Mouse (Mus musculus) liver, embryonic 11.5 days (tissue): ENCODE data around the gene Tln2. TPM values are rescaled to one million over a fixed set of nuclear protein-coding genes. Genes with fewer than 3 reads are reported as not detected.

Experiments used
- ATAC-seq: fragments of 200-750 bp; cut with Nextera tagmentation; replicated peaks from 2 replicates; pipeline ENCODE4 v1.8.0; 2017; ENCODE audit warnings: moderate number of reproducible peaks, mild to moderate bottlenecking, moderate TSS enrichment, moderate library complexity; ENCODE audit not compliant: low FRiP score
- DNase-seq: peaks from one replicate; pipeline ENCODE4 v3.0.0-alpha.2; 2017; ENCODE audit warnings: low spot score
- H3K27ac ChIP-seq: fragments of 300-500 bp; sonication (generic); 2 replicates; pipeline ENCODE4 v1.5.1; 2014; ENCODE audit warnings: mild to moderate bottlenecking, low read depth, low read length, control low read depth
- H3K27me3 ChIP-seq: fragments of 300-500 bp; sonication (generic); replicated peaks from 2 replicates; pipeline ENCODE4 v1.6.1; 2014; ENCODE audit warnings: low read length, mixed read lengths; ENCODE audit not compliant: control insufficient read depth, insufficient read depth
- H3K36me3 ChIP-seq: fragments of 300-500 bp; sonication (generic); 2 replicates; pipeline ENCODE4 v1.6.1; 2014; ENCODE audit warnings: mild to moderate bottlenecking, low read length, moderate library complexity, mixed read lengths; ENCODE audit not compliant: control insufficient read depth, insufficient read depth
- H3K4me1 ChIP-seq: fragments of 300-500 bp; sonication (generic); replicated peaks from 2 replicates; pipeline ENCODE4 v1.6.1; 2014; ENCODE audit warnings: low read length, mixed read lengths; ENCODE audit not compliant: control insufficient read depth, insufficient read depth
- H3K4me2 ChIP-seq: fragments of 300-500 bp; sonication (generic); 2 replicates; pipeline ENCODE4 v1.6.1; 2014; ENCODE audit warnings: mild to moderate bottlenecking, control low read depth, moderate library complexity
- H3K4me3 ChIP-seq: fragments of 300-500 bp; sonication (generic); 2 replicates; pipeline ENCODE4 v1.5.1; 2014; ENCODE audit warnings: low read depth, low read length, control low read depth
- H3K9ac ChIP-seq: fragments of 300-500 bp; sonication (generic); 2 replicates; pipeline ENCODE4 v1.6.1; 2014; ENCODE audit warnings: low read depth, low read length, control low read depth
- H3K9me3 ChIP-seq: fragments of 300-500 bp; sonication (generic); 2 replicates; pipeline ENCODE4 v1.6.1; 2016; ENCODE audit warnings: low read length, inconsistent platforms, mixed read lengths; ENCODE audit not compliant: control insufficient read depth
- WGBS: fragments of 180-500 bp; shearing (Covaris S2); extraction: QIAGEN DNeasy Blood & Tissue Kit; methylation state at CpG from one replicate; pipeline ENCODE4 v1.1.7; 2014; 5-methylcytosine and 5-hydroxymethylcytosine counted together
- polyA plus RNA-seq: library from polyadenylated mRNA; unstranded; fragments of >200 nt; fragmentation: Nextera tagmentation; extraction: Ambion mirVana; gene quantifications from 2 replicates; pipeline ENCODE4 v1.2.1, GENCODE M21; 2014

Gene Tln2
- polyA plus RNA-seq, 1 experiment from 2014 or later: 12.7 TPM

DNA sequence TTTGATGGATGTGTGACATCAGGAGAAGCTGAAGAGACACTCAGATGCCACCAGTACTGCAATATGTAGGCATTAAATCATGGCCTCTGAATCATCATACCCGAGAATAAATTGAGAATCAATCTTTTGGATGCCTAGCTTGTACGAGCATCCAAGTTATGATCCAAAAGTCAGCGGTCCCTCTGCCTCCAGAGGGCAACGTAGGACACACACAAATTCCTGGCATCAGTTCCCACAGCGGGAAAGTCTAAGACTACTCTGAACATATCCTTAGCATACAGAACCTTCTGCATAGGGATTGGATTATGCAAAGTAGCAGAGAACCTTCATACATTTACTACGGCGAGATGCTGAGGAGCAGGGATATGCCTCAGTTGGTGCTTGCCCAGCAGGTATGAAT is 210.5 kb downstream of the Tln2 start:
- H3K9ac ChIP-seq: no peak overlapping the region
- ATAC-seq (no peak), DNase-seq (no peak)
- no peaks in the 10 kb centered on the region for H3K36me3 ChIP-seq
- no peaks in the 10 kb centered on the region for H3K27me3 ChIP-seq
- WGBS: 81% methylated on average over 7 of the region's 7 CpGs
- no peak overlapping the region for H3K27ac ChIP-seq
- no peak overlapping the region for H3K4me2 ChIP-seq
- no peaks in the 10 kb centered on the region for H3K9me3 ChIP-seq
- H3K4me1 ChIP-seq: no peaks in the 10 kb centered on the region
- H3K4me3 ChIP-seq: no peak overlapping the region

DNA sequence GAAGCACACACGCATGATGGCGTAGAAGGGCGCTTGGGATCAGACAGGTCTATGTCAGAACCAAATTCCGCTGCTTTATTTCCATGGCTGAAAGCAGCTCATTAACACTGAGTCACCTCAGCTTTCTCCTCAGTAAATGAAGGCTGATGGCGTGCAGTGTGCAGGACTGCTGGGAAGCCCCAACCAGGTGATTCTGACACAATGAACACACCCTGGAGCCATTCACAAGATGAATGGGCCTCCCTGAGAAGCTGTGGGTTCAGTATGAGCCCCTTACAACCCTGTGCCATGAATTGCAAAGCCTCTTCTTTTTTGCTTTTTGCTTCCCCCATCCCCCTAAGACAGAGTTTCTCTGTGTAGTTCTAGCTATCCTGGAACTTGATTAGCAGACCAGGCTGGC is 212.3 kb downstream of the Tln2 start:
- H3K4me3 ChIP-seq: no peak overlapping the region
- H3K9me3 ChIP-seq: no peaks in the 10 kb centered on the region
- 94% methylated on average over 5 of the region's 5 CpGs for WGBS
- H3K27me3 ChIP-seq: no peaks in the 10 kb centered on the region
- H3K4me1 ChIP-seq: no peaks in the 10 kb centered on the region
- no peak overlapping the region for H3K9ac ChIP-seq
- ATAC-seq (no peak), DNase-seq (no peak)
- H3K27ac ChIP-seq: no peak overlapping the region
- no peaks in the 10 kb centered on the region for H3K36me3 ChIP-seq
- H3K4me2 ChIP-seq: no peak overlapping the region

DNA sequence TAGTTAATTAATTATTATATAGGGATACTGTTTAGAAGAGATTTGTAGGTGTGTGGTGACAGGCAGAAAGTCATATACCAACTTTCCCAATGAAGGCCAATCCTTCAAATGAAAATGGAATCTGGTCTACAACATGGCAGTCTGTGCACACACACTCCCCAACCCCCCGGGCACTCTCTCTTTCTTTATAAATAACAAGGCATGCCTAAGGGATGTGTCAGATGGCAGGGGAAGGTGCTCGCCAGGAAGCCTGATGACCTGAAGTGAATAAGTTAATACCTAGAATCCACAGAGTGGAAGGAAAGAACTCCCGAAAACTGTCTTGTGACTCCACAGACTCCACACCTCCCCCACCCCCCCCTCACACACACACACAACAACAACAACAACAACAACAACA is 228.2 kb downstream of the Tln2 start:
- ATAC-seq (no peak), DNase-seq (no peak)
- no peak overlapping the region for H3K27ac ChIP-seq
- H3K4me3 ChIP-seq: no peak overlapping the region
- H3K9ac ChIP-seq: no peak overlapping the region
- H3K4me2 ChIP-seq: no peak overlapping the region
- no peaks in the 10 kb centered on the region for H3K36me3 ChIP-seq
- no peaks in the 10 kb centered on the region for H3K9me3 ChIP-seq
- 81% methylated on average over 3 of the region's 3 CpGs for WGBS
- no peaks in the 10 kb centered on the region for H3K4me1 ChIP-seq
- H3K27me3 ChIP-seq: no peaks in the 10 kb centered on the region

DNA sequence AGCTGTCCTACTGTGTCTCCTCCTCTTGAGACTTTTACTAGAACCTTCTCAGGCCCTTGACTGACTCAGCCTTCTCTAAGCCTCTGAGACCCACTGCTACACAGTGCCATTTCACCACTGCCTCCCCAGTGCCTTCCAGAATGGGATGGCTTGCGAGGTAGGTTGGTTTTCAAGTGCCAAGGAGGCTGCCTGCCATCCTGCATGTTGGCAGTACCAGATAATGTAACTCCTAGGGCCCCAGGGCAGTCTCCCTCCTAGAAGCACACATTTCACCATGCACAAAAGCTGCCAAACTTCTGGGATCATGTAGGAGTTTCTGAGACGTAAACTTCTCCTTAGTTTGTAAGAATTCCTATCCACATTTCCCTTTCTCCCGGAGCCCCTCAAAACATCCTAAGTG is 231.1 kb downstream of the Tln2 start:
- H3K27me3 ChIP-seq: no peaks in the 10 kb centered on the region
- H3K36me3 ChIP-seq: no peaks in the 10 kb centered on the region
- no peak overlapping the region for H3K9ac ChIP-seq
- 81% methylated on average over 3 of the region's 3 CpGs for WGBS
- no peaks in the 10 kb centered on the region for H3K4me1 ChIP-seq
- H3K4me2 ChIP-seq: no peak overlapping the region
- no peak overlapping the region for H3K4me3 ChIP-seq
- ATAC-seq (no peak), DNase-seq (no peak)
- H3K9me3 ChIP-seq: no peaks in the 10 kb centered on the region
- H3K27ac ChIP-seq: no peak overlapping the region

DNA sequence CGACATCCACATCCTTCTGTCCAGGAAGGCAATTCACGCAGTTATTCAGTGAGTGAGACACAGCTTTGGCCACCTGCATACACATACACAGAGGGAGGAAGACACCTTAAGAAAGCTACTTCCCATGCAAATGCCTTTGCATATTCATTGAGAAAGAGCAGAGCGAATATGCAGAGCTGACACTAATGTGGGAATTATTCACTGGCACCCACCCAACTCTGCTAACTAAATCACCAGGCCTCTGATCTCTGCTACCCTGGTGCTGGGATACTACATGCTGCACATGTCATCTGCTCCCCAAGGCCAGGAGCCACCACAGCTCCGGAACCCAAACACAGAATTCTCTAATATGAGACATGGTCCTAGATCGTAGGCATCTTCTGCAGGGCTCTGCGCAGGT is 237.6 kb downstream of the Tln2 start:
- Histone ChIP-seq H3K27me3 (no peaks in the 10 kb centered on the region), H3K9me3 (no peaks in the 10 kb centered on the region), H3K4me1 (no peaks in the 10 kb centered on the region), H3K4me3 (no peak overlapping the region), H3K4me2 (no peak overlapping the region), H3K27ac (no peak overlapping the region), H3K36me3 (no peaks in the 10 kb centered on the region), H3K9ac (no peak overlapping the region)
- DNase-seq: no peak
- WGBS: 84% methylated on average over 6 of the region's 6 CpGs
- no peak for ATAC-seq

DNA sequence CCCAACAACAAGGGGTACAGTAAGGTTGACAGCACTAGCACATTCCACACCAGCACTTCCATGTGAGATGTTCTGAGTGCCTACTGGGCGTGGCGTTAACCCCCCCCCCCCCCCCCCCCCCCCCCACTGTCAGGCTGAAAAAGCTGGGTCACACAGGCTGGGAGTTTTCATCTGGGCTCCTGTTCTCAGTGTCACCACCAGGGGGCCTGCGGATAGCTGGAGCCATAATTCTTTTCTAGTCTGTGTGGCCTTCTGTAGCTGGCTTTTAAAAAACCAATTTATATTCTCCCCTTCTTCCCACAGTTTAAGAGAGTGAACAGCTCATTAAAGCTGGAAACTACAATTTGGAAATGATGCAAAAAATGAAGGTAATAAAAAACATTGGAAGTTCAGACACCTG is 244.1 kb downstream of the Tln2 start:
- WGBS: 18% methylated on average over 3 of the region's 3 CpGs
- Histone ChIP-seq H3K27me3 (no peaks in the 10 kb centered on the region), H3K4me3 (no peak overlapping the region), H3K9me3 (no peaks in the 10 kb centered on the region), H3K27ac (no peak overlapping the region), H3K4me1 (no peaks in the 10 kb centered on the region), H3K9ac (no peak overlapping the region), H3K4me2 (no peak overlapping the region), H3K36me3 (no peaks in the 10 kb centered on the region)
- no peak for ATAC-seq
- DNase-seq: no peak

DNA sequence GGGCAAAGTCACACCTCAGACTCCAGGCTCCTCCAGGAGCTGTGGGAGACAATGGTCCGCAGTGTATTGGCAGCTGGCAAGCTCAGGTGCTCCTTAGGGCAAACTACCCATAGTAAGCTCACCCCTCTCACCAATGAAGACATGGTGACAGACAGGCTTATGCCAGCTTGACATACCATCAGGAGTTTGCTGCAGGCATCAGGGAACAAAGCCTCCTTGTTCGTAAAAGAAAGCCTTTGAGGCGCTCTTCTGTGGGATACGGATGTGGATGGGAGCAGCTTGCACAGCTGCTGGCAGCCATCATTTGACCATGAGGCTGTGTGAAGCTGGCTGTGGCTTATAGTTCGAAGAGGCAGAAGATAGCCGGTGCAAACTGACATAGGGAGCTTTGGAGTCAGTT is 254.5 kb downstream of the Tln2 start:
- no peak for DNase-seq
- Histone ChIP-seq H3K36me3 (no peaks in the 10 kb centered on the region), H3K9ac (no peak overlapping the region), H3K27ac (no peak overlapping the region), H3K4me2 (no peak overlapping the region), H3K4me3 (no peak overlapping the region), H3K4me1 (no peaks in the 10 kb centered on the region), H3K27me3 (no peaks in the 10 kb centered on the region), H3K9me3 (no peaks in the 10 kb centered on the region)
- ATAC-seq: no peak
- 87% methylated on average over 6 of the region's 6 CpGs for WGBS

DNA sequence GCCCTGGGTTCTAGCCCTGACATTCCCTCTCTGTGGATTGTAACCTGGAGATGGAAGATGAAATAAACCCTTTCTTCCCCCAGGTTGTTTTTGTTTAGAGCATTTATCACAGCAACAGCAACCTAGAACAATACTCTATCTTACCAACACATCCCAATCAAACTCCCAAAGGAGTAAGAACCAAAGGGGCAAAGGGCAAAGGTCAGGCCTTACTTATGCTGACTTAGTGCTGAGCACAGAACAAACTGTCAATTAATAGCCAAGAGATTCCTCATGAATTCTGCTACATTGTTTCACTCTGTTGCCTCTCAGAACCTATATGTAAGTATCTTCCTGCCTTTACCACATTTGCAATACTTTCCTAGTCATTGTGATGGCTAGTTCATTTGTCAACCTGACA is 255.5 kb downstream of the Tln2 start:
- Histone ChIP-seq H3K4me2 (no peak overlapping the region), H3K9ac (no peak overlapping the region), H3K27me3 (no peaks in the 10 kb centered on the region), H3K9me3 (no peaks in the 10 kb centered on the region), H3K4me3 (no peak overlapping the region), H3K27ac (no peak overlapping the region), H3K4me1 (no peaks in the 10 kb centered on the region), H3K36me3 (no peaks in the 10 kb centered on the region)
- no peak for ATAC-seq
- DNase-seq: no peak

DNA sequence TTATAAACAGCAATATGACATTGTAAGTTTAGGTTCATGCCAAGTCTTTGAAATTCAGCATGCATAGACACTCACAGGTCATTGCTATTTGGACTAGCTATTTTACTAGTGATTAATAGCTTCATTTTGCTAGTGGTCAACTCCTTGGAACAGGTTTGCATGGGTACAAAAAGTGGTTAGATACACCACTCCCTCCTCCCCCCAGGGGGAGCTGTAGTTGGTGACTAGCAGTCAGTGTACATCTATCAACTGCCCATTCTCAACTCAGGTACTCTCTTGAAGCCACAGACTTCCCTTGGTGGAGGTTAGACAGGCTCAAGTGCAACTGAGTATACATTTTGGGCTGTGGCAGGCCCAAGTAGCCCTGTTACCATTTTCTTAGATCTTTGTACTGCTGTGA is 256.5 kb downstream of the Tln2 start:
- H3K36me3 ChIP-seq: no peaks in the 10 kb centered on the region
- H3K9ac ChIP-seq: no peak overlapping the region

More for the DNA sequence above, 256.5 kb downstream of the Tln2 start:
- H3K4me3 ChIP-seq: no peak overlapping the region
- no peak for ATAC-seq
- H3K4me2 ChIP-seq: no peak overlapping the region
- no peak for DNase-seq
- H3K27me3 ChIP-seq: no peaks in the 10 kb centered on the region
- H3K4me1 ChIP-seq: no peaks in the 10 kb centered on the region
- H3K9me3 ChIP-seq: no peaks in the 10 kb centered on the region
- no peak overlapping the region for H3K27ac ChIP-seq
